Mouse (Mus musculus) hindbrain, embryonic 12.5 days (tissue): ENCODE measurements around the gene Ankrd34a. TPM values are rescaled to one million over a fixed set of nuclear protein-coding genes. Genes with fewer than 3 reads are reported as not detected.

Source experiments
- ATAC-seq: fragments of 200-750 bp; cut with Nextera tagmentation; 2 replicates; pipeline ENCODE4 v1.8.0; 2017; ENCODE audit warnings: moderate TSS enrichment; ENCODE audit not compliant: low FRiP score
- H3K27ac ChIP-seq: fragments of 300-500 bp; sonication (generic); 2 replicates; pipeline ENCODE4 v1.5.1; 2016; ENCODE audit warnings: mild to moderate bottlenecking
- H3K27me3 ChIP-seq: fragments of 300-500 bp; sonication (generic); 2 replicates; pipeline ENCODE4 v1.6.1; 2016; ENCODE audit warnings: mild to moderate bottlenecking
- H3K36me3 ChIP-seq: fragments of 300-500 bp; sonication (generic); 2 replicates; pipeline ENCODE4 v1.6.1; 2016; ENCODE audit warnings: mild to moderate bottlenecking
- H3K4me1 ChIP-seq: fragments of 300-500 bp; sonication (generic); 2 replicates; pipeline ENCODE4 v1.6.1; 2016
- H3K4me2 ChIP-seq: fragments of 300-500 bp; sonication (generic); replicated peaks from 2 replicates; pipeline ENCODE4 v1.6.1; 2016; ENCODE audit warnings: mild to moderate bottlenecking
- H3K4me3 ChIP-seq: fragments of 300-500 bp; sonication (generic); 2 replicates; pipeline ENCODE4 v1.5.1; 2016; ENCODE audit warnings: mild to moderate bottlenecking
- H3K9ac ChIP-seq: fragments of 300-500 bp; sonication (generic); 2 replicates; pipeline ENCODE4 v1.6.1; 2016; ENCODE audit warnings: mild to moderate bottlenecking, moderate library complexity
- H3K9me3 ChIP-seq: fragments of 300-500 bp; sonication (generic); replicated peaks from 2 replicates; pipeline ENCODE4 v1.6.1; 2016; ENCODE audit warnings: mild to moderate bottlenecking
- WGBS: fragments of 180-500 bp; shearing (Covaris S2); methylation state at CpG from one replicate; pipeline ENCODE4 v1.1.7; 2016; 5-methylcytosine and 5-hydroxymethylcytosine counted together
- polyA plus RNA-seq: library from polyadenylated mRNA; unstranded; fragments of >200 nt; fragmentation: Nextera tagmentation; extraction: Ambion mirVana; gene quantifications from 2 replicates; pipeline ENCODE4 v1.2.1, GENCODE M21; 2016

Gene Ankrd34a
- polyA plus RNA-seq, 1 experiment from 2014 or later, result 5.1 TPM

- Histone ChIP-seq H3K27ac (peak overlapping the region; percentile 60), H3K27me3 (0 out of 2 replicates have a peak, but pooled peaks cover 3% of the 10 kb centered on the region), H3K9me3 (no peaks in the 10 kb centered on the region), H3K4me2 (peak overlapping the region; percentile 42), H3K36me3 (no peaks in the 10 kb centered on the region; the same call in 1 of the 2 replicates), H3K4me3 (peak overlapping the region; percentile 6; the same call in 1 of the 2 replicates), H3K4me1 (peaks cover 23% of the 10 kb centered on the region), H3K9ac (no peak overlapping the region; the same call in 1 of the 2 replicates)
- WGBS, result 54% methylated on average over 14 of the region's 14 CpGs
- ATAC-seq, result peak; percentile 3; the same call in 1 of the 2 replicates
Observed at GRCm38 (mm10) chr3:96576005-96576658, 20.3 kb upstream of the Ankrd34a start.

- WGBS, result 28% methylated on average over 17 of the region's 17 CpGs
- ATAC-seq, result peak; percentile 83
Observed at GRCm38 (mm10) chr3:96576690-96577541, 19.5 kb upstream of the Ankrd34a start, which contains the start of gene Gm16253. Gene Gm16253, plus strand, starts transcription at chr3:96576984.

GRCm38 (mm10) chr3:96577566-96577965 lies 18.9 kb upstream of the Ankrd34a start:
- Histone ChIP-seq H3K9ac (no peak overlapping the region), H3K4me1 (peaks cover 23% of the 10 kb centered on the region), H3K4me3 (no peak overlapping the region), H3K9me3 (no peaks in the 10 kb centered on the region), H3K27ac (peak overlapping the region; percentile 60), H3K36me3 (no peaks in the 10 kb centered on the region; the same call in 1 of the 2 replicates), H3K27me3 (0 out of 2 replicates have a peak, but pooled peaks cover 13% of the 10 kb centered on the region), H3K4me2 (0 out of 2 replicates have a peak overlapping the region, but pooled peaks have one; percentile 42)
- no peak for ATAC-seq
- WGBS, result 74% methylated on average over 4 of the region's 4 CpGs

More at GRCm38 (mm10) chr3:96576690-96577541, 19.5 kb upstream of the Ankrd34a start, which contains the start of gene Gm16253:
- no peaks in the 10 kb centered on the region; the same call in 1 of the 2 replicates for H3K36me3 ChIP-seq
- H3K27ac ChIP-seq, result peak within 1 kb of the TSS; percentile 60
- H3K27me3 ChIP-seq, result 0 out of 2 replicates have a peak, but pooled peaks cover 11% of the 10 kb centered on the region
- peak within 1 kb of the TSS; percentile 42 for H3K4me2 ChIP-seq
- no peaks in the 10 kb centered on the region for H3K9me3 ChIP-seq
- H3K4me1 ChIP-seq, result peaks cover 23% of the 10 kb centered on the region
- peak within 1 kb of the TSS; percentile 6; the same call in 1 of the 2 replicates for H3K4me3 ChIP-seq
- H3K9ac ChIP-seq, result no peak within 1 kb of the TSS; the same call in 1 of the 2 replicates

GRCm38 (mm10) chr3:96578561-96579238 lies 17.7 kb upstream of the Ankrd34a start:
- WGBS, result 80% methylated on average over 12 of the region's 12 CpGs
- no peak for ATAC-seq
- Histone ChIP-seq H3K36me3 (no peaks in the 10 kb centered on the region; the same call in 1 of the 2 replicates), H3K27ac (no peak overlapping the region), H3K4me2 (no peak overlapping the region), H3K9me3 (no peaks in the 10 kb centered on the region), H3K27me3 (0 out of 2 replicates have a peak, but pooled peaks cover 13% of the 10 kb centered on the region), H3K9ac (no peak overlapping the region), H3K4me1 (peaks cover 23% of the 10 kb centered on the region), H3K4me3 (no peak overlapping the region)

GRCm38 (mm10) chr3:96579239-96579750 lies 17.1 kb upstream of the Ankrd34a start:
- H3K9ac ChIP-seq, result no peak overlapping the region
- H3K9me3 ChIP-seq, result no peaks in the 10 kb centered on the region
- ATAC-seq, result no peak
- WGBS, result 76% methylated on average over 4 of the region's 4 CpGs
- no peaks in the 10 kb centered on the region; the same call in 1 of the 2 replicates for H3K36me3 ChIP-seq
- H3K4me1 ChIP-seq, result peaks cover 23% of the 10 kb centered on the region
- no peak overlapping the region for H3K4me3 ChIP-seq
- H3K4me2 ChIP-seq, result no peak overlapping the region
- H3K27me3 ChIP-seq, result 0 out of 2 replicates have a peak, but pooled peaks cover 13% of the 10 kb centered on the region
- H3K27ac ChIP-seq, result no peak overlapping the region

- Histone ChIP-seq H3K4me1 (peaks cover 23% of the 10 kb centered on the region), H3K27ac (0 out of 2 replicates have a peak overlapping the region, but pooled peaks have one; percentile 5), H3K9me3 (no peaks in the 10 kb centered on the region), H3K4me3 (peak overlapping the region; percentile 15), H3K9ac (peak overlapping the region; percentile 45; the same call in 1 of the 2 replicates), H3K27me3 (0 out of 2 replicates have a peak, but pooled peaks cover 13% of the 10 kb centered on the region), H3K36me3 (no peaks in the 10 kb centered on the region; the same call in 1 of the 2 replicates), H3K4me2 (peak overlapping the region; percentile 49)
- peak; percentile 61 for ATAC-seq
- 10% methylated on average over 16 of the region's 16 CpGs for WGBS
Observed at GRCm38 (mm10) chr3:96579885-96580454, 16.5 kb upstream of the Ankrd34a start.

- Histone ChIP-seq H3K27ac (no peak overlapping the region), H3K4me2 (no peak overlapping the region), H3K27me3 (0 out of 2 replicates have a peak, but pooled peaks cover 13% of the 10 kb centered on the region), H3K36me3 (no peaks in the 10 kb centered on the region; the same call in 1 of the 2 replicates), H3K4me3 (no peak overlapping the region), H3K9ac (no peak overlapping the region), H3K4me1 (peaks cover 22% of the 10 kb centered on the region), H3K9me3 (no peaks in the 10 kb centered on the region)
- no peak for ATAC-seq
- WGBS, result 43% methylated on average over 6 of the region's 6 CpGs
Observed at GRCm38 (mm10) chr3:96581141-96581540, 15.3 kb upstream of the Ankrd34a start.

- H3K27ac ChIP-seq, result no peak overlapping the region
- H3K27me3 ChIP-seq, result 0 out of 2 replicates have a peak, but pooled peaks cover 13% of the 10 kb centered on the region
- H3K36me3 ChIP-seq, result no peaks in the 10 kb centered on the region; the same call in 1 of the 2 replicates
- no peak overlapping the region for H3K4me3 ChIP-seq
- H3K9me3 ChIP-seq, result no peaks in the 10 kb centered on the region
- no peak overlapping the region for H3K9ac ChIP-seq
- no peak overlapping the region for H3K4me2 ChIP-seq
- peaks cover 14% of the 10 kb centered on the region for H3K4me1 ChIP-seq
- 84% methylated on average over 16 of the region's 16 CpGs for WGBS
- no peak for ATAC-seq
Observed at GRCm38 (mm10) chr3:96581771-96582515, 14.5 kb upstream of the Ankrd34a start.

GRCm38 (mm10) chr3:96583386-96583785 lies 13.1 kb upstream of the Ankrd34a start:
- 0 out of 2 replicates have a peak, but pooled peaks cover 13% of the 10 kb centered on the region for H3K27me3 ChIP-seq
- no peak for ATAC-seq
- H3K36me3 ChIP-seq, result no peaks in the 10 kb centered on the region; the same call in 1 of the 2 replicates
- no peak overlapping the region for H3K27ac ChIP-seq
- 0 out of 2 replicates have a peak, but pooled peaks cover 3% of the 10 kb centered on the region for H3K9me3 ChIP-seq
- no peak overlapping the region for H3K9ac ChIP-seq
- peaks cover 9% of the 10 kb centered on the region for H3K4me1 ChIP-seq
- H3K4me3 ChIP-seq, result no peak overlapping the region
- no peak overlapping the region for H3K4me2 ChIP-seq
- 90% methylated on average over 5 of the region's 5 CpGs for WGBS

GRCm38 (mm10) chr3:96590657-96591056 lies 5.8 kb upstream of the Ankrd34a start:
- no peak overlapping the region for H3K27ac ChIP-seq
- 83% methylated on average over 4 of the region's 4 CpGs for WGBS

More at GRCm38 (mm10) chr3:96590657-96591056, 5.8 kb upstream of the Ankrd34a start:
- Histone ChIP-seq H3K4me2 (no peak overlapping the region), H3K9me3 (0 out of 2 replicates have a peak, but pooled peaks cover 3% of the 10 kb centered on the region), H3K27me3 (peaks cover 10% of the 10 kb centered on the region), H3K36me3 (no peaks in the 10 kb centered on the region), H3K4me1 (peaks cover 13% of the 10 kb centered on the region), H3K9ac (no peak overlapping the region), H3K4me3 (no peak overlapping the region)
- no peak for ATAC-seq
